Mouse (Mus musculus): ENCODE results near the gene Wasf2. TPM values are rescaled to one million over a fixed set of nuclear protein-coding genes. Genes with fewer than 3 reads are reported as not detected.

Gene Wasf2
- total RNA-seq, 1 experiment from 2014 or later: 85.9 TPM

DNA sequence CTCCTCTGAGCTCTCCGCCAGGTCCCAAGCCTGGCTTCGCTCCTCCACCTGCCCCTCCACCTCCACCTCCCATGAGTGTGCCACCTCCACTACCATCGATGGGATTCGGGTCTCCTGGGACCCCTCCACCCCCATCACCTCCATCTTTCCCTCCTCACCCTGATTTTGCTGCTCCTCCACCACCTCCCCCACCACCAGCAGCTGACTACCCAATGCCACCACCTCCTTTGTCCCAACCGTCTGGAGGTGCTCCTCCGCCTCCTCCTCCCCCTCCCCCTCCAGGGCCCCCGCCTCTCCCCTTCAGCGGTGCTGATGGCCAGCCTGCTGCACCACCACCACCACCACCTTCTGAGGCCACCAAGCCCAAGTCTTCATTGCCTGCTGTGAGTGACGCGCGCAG lies 64.2 kb downstream of the Wasf2 start:
- ATAC-seq (replicated peaks; ENCODE audit: insufficient number of reproducible peaks, low FRiP score, low TSS enrichment, poor library complexity, severe bottlenecking): no peak

DNA sequence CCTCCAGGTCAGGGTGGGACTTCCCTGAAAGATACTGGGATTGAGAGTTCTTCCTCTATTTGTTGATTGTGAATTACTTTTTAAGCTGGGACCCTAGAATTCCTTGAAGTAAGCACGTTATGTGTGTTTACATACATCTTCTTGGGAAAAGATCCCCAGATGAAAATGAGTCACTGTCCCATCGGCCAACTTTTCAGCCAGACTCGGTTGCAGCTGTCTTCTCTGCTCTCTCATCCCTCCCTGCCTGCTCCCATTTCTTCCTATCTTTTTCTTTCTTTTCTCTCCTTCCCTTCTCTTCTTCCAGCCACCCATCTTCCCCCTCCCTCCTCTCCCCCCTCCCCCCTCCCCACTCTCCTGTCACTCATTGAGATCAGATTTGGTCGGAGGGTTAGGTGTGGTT lies 64.7 kb downstream of the Wasf2 start:
- ATAC-seq (replicated peaks; ENCODE audit: insufficient number of reproducible peaks, low FRiP score, low TSS enrichment, poor library complexity, severe bottlenecking): no peak

DNA sequence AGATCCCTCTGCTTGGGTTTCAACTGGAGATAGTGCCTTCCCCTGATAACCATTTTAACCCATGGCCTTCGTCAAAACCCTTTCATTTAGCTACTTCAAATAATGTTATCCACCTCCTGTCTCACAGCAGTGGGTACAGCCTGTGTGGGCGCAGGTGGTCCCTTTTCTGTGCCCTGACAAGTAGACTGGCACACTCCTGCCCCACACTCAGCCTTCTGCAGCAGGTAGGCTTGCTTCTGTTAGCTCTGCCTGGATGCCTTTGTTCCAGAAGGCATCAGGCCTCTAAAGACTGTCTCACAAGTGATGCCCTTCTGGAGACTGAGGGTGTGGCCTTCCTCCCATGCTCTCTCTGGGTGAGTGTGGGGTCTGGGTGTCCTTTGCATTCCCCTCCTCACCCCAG lies 65.8 kb downstream of the Wasf2 start:
- no peak for ATAC-seq (replicated peaks; ENCODE audit: insufficient number of reproducible peaks, low FRiP score, low TSS enrichment, poor library complexity, severe bottlenecking)

- ATAC-seq (replicated peaks; ENCODE audit: insufficient number of reproducible peaks, low FRiP score, low TSS enrichment, poor library complexity, severe bottlenecking): no peak
Measured at GRCm38 (mm10) chr4:133196852-133197251, 66.5 kb downstream of the Wasf2 start.

GRCm38 (mm10) chr4:133197355-133197754 lies 67.0 kb downstream of the Wasf2 start:
- ATAC-seq (replicated peaks; ENCODE audit: insufficient number of reproducible peaks, low FRiP score, low TSS enrichment, poor library complexity, severe bottlenecking): no peak

DNA sequence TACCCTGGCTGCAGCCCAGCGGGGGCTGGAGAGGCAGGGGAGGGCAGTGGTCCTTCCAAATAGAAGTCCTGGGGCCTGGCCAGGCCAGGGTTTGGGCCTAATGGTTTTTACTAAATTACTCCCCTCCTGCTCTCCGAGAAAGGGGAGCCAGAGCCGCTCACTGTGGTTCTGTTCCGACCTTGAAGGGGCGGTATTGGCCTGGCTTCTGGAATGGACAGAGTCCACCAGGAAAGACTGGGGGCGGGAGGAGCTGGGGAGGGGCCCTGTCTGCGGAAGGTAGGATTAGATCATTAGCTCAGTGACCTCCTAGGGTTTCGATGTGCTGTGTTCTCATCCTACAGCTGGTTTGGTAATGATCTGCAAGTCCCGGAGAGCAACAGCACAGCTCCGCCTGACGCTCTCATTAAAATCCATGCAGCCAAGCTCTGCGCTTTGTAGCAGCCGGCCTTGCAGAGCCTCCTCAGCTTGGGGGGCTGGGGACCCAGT lies 67.5 kb downstream of the Wasf2 start:
- ATAC-seq (replicated peaks; ENCODE audit: insufficient number of reproducible peaks, low FRiP score, low TSS enrichment, poor library complexity, severe bottlenecking): no peak

GRCm38 (mm10) chr4:133198337-133199180 lies 68.3 kb downstream of the Wasf2 start:
- ATAC-seq (replicated peaks; ENCODE audit: insufficient number of reproducible peaks, low FRiP score, low TSS enrichment, poor library complexity, severe bottlenecking): no peak

DNA sequence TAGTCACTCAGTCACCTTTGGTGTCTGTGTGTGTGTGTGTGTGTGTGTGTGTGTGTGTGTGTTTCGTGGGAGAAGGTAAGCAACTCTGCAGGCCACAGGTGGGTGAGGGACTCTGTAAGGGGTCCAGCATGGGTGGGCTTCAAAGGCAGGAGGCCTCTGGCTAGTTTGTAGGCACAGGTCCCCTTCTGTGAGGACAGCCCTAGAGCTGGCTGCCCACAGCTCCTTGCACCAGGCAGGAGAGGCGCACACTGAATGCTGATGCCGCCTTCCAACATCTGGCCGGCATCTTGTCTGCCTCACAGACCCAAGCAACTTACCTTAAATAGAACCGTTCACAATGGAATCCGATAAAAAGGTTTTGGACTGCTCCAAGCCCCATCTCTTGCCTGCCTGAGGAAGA lies 69.4 kb downstream of the Wasf2 start:
- ATAC-seq (replicated peaks; ENCODE audit: insufficient number of reproducible peaks, low FRiP score, low TSS enrichment, poor library complexity, severe bottlenecking): no peak

DNA sequence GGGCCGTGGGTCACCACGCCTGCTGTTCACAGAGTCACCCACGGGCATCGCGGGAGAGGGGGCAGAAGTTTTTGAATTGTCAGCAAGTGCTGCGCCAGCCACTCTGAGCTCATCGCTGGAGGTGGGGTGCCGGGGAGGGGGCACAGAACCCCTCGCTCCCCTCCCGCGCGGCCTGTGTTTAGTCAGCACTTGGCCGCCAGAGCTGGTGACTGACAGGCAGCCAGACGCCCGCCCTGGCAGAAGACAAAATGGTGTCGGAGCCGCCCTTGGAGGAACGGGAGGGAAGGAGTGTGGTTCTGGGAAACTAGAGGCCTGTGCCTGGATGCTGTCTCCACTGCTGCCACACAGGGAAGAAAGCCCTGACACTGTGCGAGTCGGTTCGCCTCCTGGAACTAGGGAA lies 70.0 kb downstream of the Wasf2 start:
- no peak for ATAC-seq (replicated peaks; ENCODE audit: insufficient number of reproducible peaks, low FRiP score, low TSS enrichment, poor library complexity, severe bottlenecking)

DNA sequence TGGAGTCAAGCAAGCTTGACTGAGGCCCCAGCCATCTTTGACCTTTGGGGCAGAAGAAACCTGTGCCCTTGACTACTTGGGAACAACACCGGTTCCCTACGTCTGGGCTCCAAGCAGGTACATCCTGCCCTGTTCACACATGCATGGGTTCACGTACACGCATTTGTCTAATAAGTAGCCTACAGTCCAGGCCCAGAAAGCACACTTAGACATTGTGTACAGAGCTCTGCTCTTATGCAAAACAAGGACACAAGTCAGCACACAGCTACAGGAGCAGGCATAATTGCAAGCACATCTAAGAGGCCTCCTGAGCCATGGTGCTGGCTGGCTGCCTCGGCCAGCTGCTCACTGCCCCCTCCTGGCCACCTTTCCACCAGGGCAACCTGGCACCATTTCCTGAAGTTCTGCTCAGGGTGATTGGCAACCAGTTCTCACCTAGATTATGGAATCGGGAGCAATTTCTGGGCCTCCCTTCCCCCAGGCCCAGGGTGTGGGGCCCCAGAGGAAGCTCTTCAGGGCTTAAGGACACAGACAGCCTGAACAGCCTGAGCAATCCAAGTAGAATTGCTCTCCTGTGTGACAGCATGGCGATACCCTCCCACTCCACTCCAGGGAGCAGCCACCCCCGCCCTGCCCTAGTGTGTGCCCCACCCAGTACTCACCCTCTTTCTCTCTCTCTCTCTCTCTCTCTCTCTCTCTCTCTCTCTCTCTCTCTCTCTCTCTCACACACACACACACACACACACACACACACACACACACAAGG lies 70.9 kb downstream of the Wasf2 start:
- ATAC-seq (replicated peaks; ENCODE audit: insufficient number of reproducible peaks, low FRiP score, low TSS enrichment, poor library complexity, severe bottlenecking): peak; percentile 51

- no peak for ATAC-seq (replicated peaks; ENCODE audit: insufficient number of reproducible peaks, low FRiP score, low TSS enrichment, poor library complexity, severe bottlenecking)
Measured at GRCm38 (mm10) chr4:133202254-133202653, 71.9 kb downstream of the Wasf2 start.

- ATAC-seq (replicated peaks; ENCODE audit: insufficient number of reproducible peaks, low FRiP score, low TSS enrichment, poor library complexity, severe bottlenecking): no peak
Measured at GRCm38 (mm10) chr4:133203591-133203990, 73.3 kb downstream of the Wasf2 start.

- ATAC-seq (replicated peaks; ENCODE audit: insufficient number of reproducible peaks, low FRiP score, low TSS enrichment, poor library complexity, severe bottlenecking): no peak
Measured at GRCm38 (mm10) chr4:133204379-133204778, 74.1 kb downstream of the Wasf2 start.

GRCm38 (mm10) chr4:133209366-133209765 lies 79.1 kb downstream of the Wasf2 start:
- ATAC-seq (replicated peaks; ENCODE audit: insufficient number of reproducible peaks, low FRiP score, low TSS enrichment, poor library complexity, severe bottlenecking): 0 out of 2 replicates have a peak, but pooled peaks have one; percentile 30

DNA sequence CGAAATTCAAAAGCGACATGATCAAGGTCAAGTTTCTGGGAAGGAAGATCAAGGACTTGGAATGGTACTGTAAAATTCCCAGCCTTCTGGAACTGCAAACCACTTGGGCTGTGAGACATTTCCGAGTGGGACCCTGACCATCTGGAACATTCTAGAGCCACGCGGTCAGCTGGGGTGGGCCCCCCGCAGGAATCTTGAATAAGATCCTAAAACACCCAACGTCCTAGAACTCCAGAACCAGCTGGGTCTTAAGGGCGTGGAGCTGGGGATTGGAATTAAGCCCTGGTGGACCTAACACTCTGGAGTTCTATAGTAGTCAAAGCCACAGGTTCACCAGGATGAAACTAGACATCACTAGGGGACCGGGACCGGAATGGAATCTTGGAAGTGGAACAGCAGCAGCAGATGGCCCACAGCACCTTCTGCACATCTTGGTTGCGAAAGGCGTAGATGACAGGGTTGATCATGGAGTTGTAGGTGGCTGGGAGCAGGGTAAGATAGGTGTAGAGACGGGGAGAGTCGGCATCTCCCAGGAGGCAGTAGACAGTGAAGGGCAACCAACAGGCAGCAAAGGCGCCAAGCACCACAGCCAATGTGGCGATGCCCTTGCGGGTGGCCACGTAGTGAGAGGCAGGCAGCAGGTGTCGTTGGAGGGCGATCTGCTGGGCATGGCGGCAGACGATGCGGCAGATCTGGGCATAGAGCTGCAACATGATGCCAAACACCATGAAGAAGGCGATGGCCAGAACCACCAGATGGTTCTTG lies 79.9 kb downstream of the Wasf2 start:
- ATAC-seq (replicated peaks; ENCODE audit: insufficient number of reproducible peaks, low FRiP score, low TSS enrichment, poor library complexity, severe bottlenecking): no peak

GRCm38 (mm10) chr4:133210788-133211390 lies 80.6 kb downstream of the Wasf2 start:
- no peak for ATAC-seq (replicated peaks; ENCODE audit: insufficient number of reproducible peaks, low FRiP score, low TSS enrichment, poor library complexity, severe bottlenecking)

DNA sequence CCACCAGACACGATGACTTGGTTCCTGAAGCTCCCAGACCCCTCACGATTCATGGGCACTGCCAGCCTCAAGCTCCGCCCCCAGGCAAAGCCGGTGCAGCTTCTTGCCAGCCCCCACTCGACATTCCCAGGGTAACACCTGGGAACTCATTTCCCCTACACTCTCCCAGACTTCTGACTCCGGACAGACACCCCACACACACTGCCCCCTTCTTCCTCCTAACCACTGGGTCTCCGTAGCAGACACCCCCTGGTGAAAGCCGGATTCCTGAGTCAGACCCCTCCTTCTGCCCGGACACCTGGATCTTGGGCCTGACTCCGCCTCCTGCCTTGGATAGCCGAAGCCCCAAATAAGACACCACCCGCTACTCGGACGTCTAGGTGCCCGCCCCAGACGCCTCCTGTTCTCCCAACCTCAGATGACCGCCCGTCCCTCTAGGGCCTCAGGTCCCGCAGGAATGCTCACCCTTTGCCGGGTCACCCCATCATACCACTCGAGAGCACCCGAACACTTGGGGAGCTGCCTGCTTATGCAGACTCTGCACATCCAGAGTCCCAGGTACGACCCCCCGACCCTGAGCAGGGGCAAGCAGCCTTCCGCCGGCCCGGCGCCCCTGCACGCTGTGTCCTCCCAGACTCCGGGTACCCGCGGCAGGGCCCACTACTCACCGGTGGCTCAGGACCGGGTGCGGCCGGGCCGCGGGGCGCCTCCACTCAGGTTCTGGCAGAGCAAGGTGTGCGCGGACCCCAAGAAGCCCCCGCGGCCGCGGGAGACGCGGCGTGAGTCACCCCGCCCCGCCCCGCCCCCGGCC lies 81.7 kb downstream of the Wasf2 start, which contains the start of the genes Cd164l2 and Gpr3:
Cd164l2 (plus strand) TSS at position 381 of the 811 bp plus-strand sequence.
Gpr3 (minus strand) TSS at position 786 of the 811 bp plus-strand sequence.
- no peak for ATAC-seq (replicated peaks; ENCODE audit: insufficient number of reproducible peaks, low FRiP score, low TSS enrichment, poor library complexity, severe bottlenecking)
